Mouse (Mus musculus): ENCODE data around the gene Cdc14b.
"Not testable (repeated sequence)": the region's sequence is repeated elsewhere in the genome, so short reads cannot be mapped to it uniquely, and the experiment has no call there.

The Cdc14b gene

GRCm38 (mm10) chr13:64273891-64274844 lies 922 bp downstream of the Cdc14b start:
- peak; percentile 44 to 48 for DNase-seq

- DNase-seq = no peak
These were observed 1.7 kb downstream of the Cdc14b start for GRCm38 (mm10) chr13:64273352-64273751.

- DNase-seq = no peak
These were observed 6.7 kb downstream of the Cdc14b start for GRCm38 (mm10) chr13:64268384-64268783.

- no peak for DNase-seq
These were observed 7.9 kb downstream of the Cdc14b start for GRCm38 (mm10) chr13:64267151-64267550.

- no peak for DNase-seq
These were observed 10.5 kb downstream of the Cdc14b start for GRCm38 (mm10) chr13:64264586-64264985.

GRCm38 (mm10) chr13:64259903-64260302 lies 15.2 kb downstream of the Cdc14b start:
- DNase-seq = no peak

- DNase-seq = no peak
These were observed 16.6 kb downstream of the Cdc14b start for GRCm38 (mm10) chr13:64258516-64258821.

GRCm38 (mm10) chr13:64257814-64258515 lies 17.1 kb downstream of the Cdc14b start:
- no peak for DNase-seq

- no peak for DNase-seq
These were observed 17.9 kb downstream of the Cdc14b start for GRCm38 (mm10) chr13:64257010-64257813.

GRCm38 (mm10) chr13:64254185-64254584 lies 20.9 kb downstream of the Cdc14b start:
- not testable (repeated sequence) for DNase-seq

GRCm38 (mm10) chr13:64253697-64254096 lies 21.4 kb downstream of the Cdc14b start:
- no peak for DNase-seq

- DNase-seq = no peak
These were observed 22.9 kb downstream of the Cdc14b start for GRCm38 (mm10) chr13:64252147-64252546.

GRCm38 (mm10) chr13:64250363-64250762 lies 24.7 kb downstream of the Cdc14b start:
- peak; percentile 57 to 63 for DNase-seq

- DNase-seq = peak; percentile 96 to 97
These were observed 26.1 kb downstream of the Cdc14b start for GRCm38 (mm10) chr13:64248775-64249524.

GRCm38 (mm10) chr13:64248161-64248774 lies 26.8 kb downstream of the Cdc14b start:
- peak; percentile 68 for DNase-seq

GRCm38 (mm10) chr13:64246106-64246505 lies 29.0 kb downstream of the Cdc14b start:
- no peak for DNase-seq

- no peak for DNase-seq
These were observed 30.3 kb downstream of the Cdc14b start for GRCm38 (mm10) chr13:64244685-64245261.

GRCm38 (mm10) chr13:64242721-64243120 lies 32.4 kb downstream of the Cdc14b start:
- no peak for DNase-seq

GRCm38 (mm10) chr13:64240626-64241025 lies 34.5 kb downstream of the Cdc14b start:
- no peak for DNase-seq

GRCm38 (mm10) chr13:64237681-64238157 lies 37.4 kb downstream of the Cdc14b start:
- no peak for DNase-seq

- DNase-seq = no peak
These were observed 38.0 kb downstream of the Cdc14b start for GRCm38 (mm10) chr13:64237000-64237680.
